Mouse (Mus musculus): Measurements from ENCODE around the gene Pomt1.

The Pomt1 gene

GRCm38 (mm10) chr2:32235886-32236759, at the start of gene Pomt1:
TSS of gene Pomt1 (plus strand) at chr2:32236590.
- peak; percentile 90 to 91 for DNase-seq

DNA sequence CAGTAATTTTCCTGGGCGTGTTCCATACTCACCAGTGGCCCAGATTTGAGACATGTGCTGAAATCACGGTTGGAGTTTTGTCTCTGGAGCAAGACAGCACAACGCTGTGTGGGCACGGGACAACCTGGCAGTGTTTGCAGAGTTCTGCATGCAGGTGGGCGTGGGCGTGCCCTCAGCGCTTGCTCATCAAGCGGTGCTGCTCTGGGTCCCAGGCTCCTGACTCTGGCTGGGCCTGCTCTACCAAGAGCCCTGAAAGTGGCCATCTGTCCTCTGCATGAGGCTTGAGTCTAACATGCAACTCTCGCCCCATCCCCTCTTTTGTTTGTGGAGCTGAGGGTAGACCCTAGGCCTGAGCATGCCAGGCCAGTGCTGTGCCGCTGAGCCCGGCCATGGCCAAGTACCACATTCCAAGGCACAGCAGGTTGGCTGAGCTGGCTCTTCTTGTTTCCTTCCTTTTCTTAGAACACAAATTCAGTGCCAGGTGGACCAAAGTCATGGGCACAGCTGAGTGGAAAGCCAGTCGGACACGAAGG, 49.3 kb upstream of the Pomt1 start:
- peak; percentile 64 to 72 for DNase-seq

DNA sequence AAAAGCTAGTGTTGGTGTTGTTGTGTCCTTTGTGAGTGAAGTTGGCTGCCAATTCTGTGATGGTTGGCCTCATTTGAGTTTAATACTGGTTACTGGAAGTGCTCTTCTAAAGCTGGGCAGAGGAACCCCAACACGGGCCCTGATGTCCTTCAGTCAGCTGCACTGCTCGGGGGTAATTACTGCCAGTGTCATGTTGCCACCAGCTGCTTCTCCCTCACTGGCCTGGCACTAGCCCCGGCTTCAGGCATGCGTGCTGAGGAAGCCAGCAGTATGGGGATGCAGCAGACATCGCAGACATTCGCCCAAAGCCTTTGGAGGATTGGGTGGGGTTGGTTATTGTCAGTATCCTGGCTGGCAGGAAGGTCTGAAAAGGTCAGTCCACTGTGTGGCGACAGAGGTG, 48.7 kb upstream of the Pomt1 start:
- peak in 1 of 2 experiments; percentile 48 for DNase-seq

GRCm38 (mm10) chr2:32189060-32189681, 47.2 kb upstream of the Pomt1 start:
- no peak for DNase-seq

- no peak for DNase-seq
These were observed 45.8 kb upstream of the Pomt1 start for GRCm38 (mm10) chr2:32190620-32191019.

GRCm38 (mm10) chr2:32191872-32192507, 44.4 kb upstream of the Pomt1 start:
- DNase-seq = peak; percentile 74 to 81

DNA sequence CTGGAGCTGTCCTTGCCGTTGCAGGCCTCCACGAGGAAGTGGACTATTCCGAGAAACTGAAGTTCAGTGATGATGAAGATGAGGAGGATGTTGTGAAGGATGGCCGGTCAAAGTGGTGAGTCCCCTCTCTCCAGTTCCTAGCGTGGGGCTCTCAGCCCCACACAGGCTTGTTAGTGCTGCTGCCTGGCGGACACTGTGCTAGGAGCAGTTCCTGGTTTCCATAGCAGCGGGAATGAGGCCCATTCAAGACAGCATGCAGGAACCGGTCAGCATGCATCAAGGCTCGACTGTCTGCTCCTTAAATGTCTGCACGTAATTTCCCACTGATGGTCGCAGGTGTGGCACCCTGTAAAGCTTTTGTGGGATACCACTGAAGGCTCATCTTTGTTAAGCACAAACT, 37.4 kb upstream of the Pomt1 start:
- no peak for DNase-seq

- peak; percentile 62 to 74 for DNase-seq
These were observed 36.4 kb upstream of the Pomt1 start for GRCm38 (mm10) chr2:32200033-32200432.

DNA sequence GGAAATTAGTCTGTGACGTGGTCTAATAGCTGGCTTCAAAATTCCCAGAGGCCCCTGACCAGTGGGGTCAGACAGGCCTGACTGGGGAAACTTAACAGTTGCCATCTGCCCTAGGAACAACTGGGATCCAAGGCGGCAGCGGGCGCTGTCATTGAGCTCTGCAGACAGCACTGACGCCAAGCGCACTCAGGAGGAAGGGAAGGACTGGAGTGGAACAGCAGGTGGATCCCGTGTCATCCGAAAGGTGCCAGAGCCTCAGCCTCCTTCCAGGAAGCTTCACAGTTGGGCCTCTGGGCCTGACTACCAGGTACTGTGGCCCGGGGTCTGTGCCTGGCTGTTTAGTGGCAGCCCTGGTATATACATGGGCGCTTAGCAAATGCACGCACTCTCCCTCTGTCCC, 35.7 kb upstream of the Pomt1 start:
- peak in 1 of 2 experiments; percentile 60 for DNase-seq

DNA sequence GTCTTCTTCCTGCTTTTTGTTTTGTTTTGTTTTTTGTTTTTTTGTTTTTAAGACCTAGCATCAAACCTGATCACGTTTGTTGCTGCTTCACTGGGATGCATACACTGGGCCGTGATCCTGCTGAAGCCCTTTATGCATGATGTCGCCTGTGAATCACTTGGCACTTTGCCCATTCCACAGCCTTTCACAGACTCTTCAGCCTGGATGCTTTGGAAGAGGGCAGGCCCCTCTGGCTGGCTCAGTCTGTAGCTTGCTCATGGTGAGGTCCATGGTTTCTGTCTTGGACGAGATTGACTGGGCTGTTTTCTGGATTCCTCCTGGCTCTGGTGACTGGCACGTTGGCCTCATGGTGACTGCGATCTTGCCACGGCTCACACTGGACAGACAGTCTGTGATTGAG, 34.9 kb upstream of the Pomt1 start:
- DNase-seq = peak; percentile 57 to 69

DNA sequence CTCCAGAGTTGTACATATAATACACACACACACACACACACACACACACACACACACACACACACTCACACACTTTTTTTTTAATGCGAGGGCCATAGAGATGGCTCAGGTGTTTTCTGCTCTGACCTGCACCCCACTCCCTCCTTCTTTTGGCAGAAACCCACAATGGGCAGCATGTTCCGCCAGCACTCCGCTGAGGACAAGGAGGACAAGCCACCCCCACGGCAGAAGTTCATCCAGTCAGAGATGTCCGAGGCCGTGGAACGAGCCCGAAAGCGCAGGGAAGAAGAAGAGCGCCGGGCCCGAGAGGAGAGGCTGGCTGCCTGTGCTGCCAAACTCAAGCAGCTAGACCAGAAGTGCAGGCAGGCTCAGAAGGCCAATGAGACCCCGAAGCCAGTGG, 32.5 kb upstream of the Pomt1 start:
- DNase-seq = no peak

DNA sequence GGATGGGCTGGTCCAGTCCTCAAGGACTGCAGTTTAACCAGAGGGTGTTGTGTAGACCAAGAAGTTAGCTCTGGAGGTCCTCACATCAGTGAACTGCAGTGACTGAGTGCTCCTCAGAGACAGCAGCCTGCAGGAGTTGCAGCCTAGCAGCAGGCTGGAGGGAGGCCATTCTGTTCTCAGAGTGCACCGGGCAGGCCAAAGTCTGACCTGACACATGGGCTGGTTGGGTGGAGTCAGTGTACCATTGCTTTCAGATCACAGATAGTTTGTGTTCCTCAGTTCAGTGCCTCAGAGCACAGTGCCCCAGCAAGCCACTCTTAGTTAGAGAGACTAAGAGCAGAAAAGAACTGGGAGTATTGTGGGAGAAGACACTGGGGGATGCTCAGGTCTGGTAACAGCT, 28.7 kb upstream of the Pomt1 start:
- DNase-seq = no peak

DNA sequence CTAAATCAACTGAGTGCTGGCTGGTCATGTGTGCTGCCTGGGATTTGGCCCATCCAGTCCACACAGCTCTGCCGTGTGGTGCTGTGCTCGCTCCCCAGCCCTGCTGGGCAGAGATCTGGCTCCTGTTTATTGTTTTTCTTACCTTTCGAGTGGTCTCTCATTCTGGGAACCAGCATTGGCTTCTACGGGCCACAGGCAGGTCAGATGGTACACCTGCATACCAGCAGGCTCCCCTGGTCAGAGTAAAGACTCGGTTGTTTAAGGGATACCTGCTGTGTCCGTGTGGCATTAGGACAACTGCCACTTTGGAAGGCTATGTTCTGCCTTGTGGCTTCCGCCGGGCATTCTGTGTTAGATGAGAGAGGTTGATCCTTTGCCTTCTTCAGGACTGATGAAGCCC, 24.7 kb upstream of the Pomt1 start:
- peak; percentile 50 to 71 for DNase-seq

GRCm38 (mm10) chr2:32213000-32213399, 23.4 kb upstream of the Pomt1 start:
- no peak for DNase-seq

GRCm38 (mm10) chr2:32215576-32215975, 20.8 kb upstream of the Pomt1 start:
- no peak for DNase-seq

DNA sequence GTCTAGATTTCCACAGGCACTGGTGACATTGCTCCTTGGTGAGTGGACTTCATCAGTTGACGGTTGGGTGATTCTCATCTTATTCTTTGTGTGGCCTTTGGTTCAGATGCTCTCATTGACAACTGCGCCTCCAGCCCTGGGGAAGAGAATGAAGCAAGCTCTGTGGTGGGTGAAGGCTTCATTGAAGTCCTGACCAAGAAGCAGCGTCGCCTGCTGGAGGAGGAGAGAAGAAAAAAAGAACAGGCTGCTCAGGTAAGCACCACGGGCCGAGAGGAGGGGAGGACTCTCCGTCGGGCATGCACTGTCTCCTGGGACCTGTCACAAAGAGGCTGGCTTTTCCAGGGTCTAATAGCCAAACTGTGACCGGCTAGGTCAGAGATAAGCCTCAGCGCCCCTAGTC, 19.9 kb upstream of the Pomt1 start:
- DNase-seq = no peak

GRCm38 (mm10) chr2:32217656-32218055, 18.7 kb upstream of the Pomt1 start:
- no peak for DNase-seq

DNA sequence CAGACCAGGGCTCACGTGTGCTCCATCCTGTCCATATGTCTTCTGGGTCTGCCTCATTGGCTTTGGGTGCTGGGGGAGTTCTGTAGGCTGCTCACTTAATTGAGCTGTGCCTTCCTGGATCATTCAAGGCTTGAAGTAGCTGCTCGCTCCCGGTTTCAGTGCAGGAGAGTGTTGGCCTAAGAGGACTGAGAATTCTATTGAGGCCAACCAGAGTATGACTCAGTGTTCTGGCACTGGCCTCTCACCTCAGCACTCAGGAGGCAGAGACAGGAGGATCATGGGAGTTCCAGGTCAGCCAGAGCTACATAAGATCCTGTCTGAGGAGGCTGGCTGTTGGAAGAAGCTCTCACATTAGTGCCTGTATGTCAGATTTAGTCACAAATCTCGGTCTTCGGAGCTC, 18.3 kb upstream of the Pomt1 start:
- DNase-seq = peak; percentile 31 to 50

DNA sequence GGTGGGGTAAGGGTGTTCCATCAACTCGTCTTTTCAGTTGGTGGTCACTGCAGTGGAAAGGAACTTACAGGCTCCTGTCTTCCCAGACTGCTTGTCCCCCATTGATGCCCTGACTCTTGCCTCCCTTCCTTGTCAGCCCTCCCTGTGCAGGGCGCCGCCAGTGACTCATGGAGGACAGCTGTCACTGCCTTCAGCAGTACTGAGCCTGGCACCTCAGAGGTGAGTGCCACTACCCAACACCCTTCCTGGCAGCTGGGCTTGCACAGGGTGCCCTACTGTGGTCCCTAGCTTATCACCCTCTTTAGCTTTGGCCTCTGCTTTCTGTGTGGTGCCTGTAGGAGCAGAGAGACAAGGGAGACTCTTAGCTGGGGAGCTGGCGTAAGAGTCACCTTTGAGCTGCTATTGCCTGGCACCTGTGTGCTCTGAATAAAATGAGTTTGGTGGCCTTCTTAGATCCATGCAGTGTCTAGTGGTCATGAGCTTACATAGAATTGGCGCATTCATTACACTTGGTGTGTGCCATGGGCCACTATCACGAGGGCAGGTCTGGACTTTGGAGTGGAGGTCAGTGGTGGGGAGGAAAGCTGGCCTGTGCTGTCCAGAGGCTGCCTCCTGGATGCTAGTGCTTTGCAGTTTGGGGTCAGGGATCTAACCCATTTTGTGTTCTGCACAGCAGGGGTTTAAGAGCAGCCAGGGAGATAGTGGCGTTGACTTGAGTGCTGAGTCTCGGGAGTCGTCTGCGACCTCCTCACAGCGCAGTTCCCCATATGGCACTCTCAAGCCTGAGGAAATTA, 17.7 kb upstream of the Pomt1 start:
- DNase-seq = peak; percentile 44 to 47

GRCm38 (mm10) chr2:32219501-32219900, 16.9 kb upstream of the Pomt1 start:
- DNase-seq = no peak

DNA sequence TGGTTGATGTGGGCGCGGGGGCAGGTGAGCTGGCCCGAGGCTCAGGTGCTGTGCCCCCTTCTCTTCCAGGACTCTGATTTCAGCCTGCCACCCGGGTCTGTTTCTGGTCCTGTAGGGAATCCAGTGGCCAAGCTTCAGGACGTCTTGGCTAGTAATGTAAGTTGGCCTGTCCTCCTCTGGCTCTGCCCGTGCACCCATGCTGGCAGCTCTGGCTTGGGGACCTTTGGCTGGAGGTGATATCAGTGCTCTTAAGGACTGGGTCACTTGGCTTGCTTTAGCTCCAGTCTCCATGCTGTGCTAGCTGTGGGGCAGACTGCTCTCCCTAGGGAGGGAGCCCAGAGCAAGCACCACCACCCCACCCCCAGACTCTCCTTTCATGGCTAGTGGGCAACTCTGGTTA, 16.4 kb upstream of the Pomt1 start:
- no peak for DNase-seq

GRCm38 (mm10) chr2:32220969-32221368, 15.4 kb upstream of the Pomt1 start:
- no peak for DNase-seq

DNA sequence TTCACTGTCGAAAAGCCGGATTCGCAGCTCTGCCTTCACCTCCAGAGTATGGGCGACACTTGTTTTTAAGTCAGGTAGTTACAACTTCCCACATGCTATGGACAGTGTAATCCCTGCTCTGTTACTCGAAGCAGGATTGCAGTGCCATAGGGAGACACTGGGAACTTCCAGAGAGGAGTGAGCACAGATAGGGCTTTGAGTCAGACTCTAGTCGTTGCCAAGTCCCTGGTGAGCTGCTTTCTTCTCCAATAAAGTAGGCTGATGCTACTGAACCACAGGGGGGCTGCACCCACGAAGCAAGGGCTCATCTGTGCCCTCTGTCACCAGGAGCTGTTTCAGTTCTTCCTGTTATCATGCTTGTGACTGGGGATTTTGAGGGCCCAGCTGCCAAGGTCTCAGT, 14.8 kb upstream of the Pomt1 start:
- no peak for DNase-seq
